Mouse (Mus musculus): Measurements from ENCODE around the gene Fbxw7. TPM values are rescaled to one million over a fixed set of nuclear protein-coding genes. Genes with fewer than 3 reads are reported as not detected.
A peak's percentile ranks its signal among the peaks of the same experiment; 100 is the strongest.

Fbxw7 gene
- polyA plus RNA-seq, 1 experiment = 25.0 TPM

DNA sequence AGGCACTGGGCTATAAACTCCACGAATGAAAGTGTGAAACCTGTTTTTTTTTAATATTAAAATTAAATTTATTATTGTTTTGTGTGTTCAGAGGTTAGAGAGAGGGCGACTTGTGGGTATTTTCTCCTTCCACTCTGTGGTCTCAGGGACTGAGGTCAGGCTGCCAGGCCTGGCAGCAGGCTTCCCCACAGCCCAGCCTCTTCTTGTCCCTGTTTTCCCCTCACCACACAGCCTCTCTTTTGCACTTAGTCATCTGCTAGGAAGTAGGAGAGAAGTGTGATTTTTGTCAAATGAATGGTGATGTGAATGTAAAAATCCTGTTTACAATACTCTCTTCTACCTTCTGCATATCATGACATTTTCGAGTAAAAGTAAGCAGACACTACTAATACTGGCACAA is 7.2 kb upstream of the Fbxw7 start:
- TF ChIP-seq CTCF (IDR thresholded peaks at IDR 0.05; ENCODE audit: borderline replicate concordance, extremely low read depth, insufficient read depth, insufficient read length) (no peak), POLR2A (IDR thresholded peaks at IDR 0.05; ENCODE audit: borderline replicate concordance, extremely low read depth, insufficient read depth, insufficient read length, poor library complexity, severe bottlenecking) (no peak)
- no peak for DNase-seq (ENCODE audit: low read depth)

DNA sequence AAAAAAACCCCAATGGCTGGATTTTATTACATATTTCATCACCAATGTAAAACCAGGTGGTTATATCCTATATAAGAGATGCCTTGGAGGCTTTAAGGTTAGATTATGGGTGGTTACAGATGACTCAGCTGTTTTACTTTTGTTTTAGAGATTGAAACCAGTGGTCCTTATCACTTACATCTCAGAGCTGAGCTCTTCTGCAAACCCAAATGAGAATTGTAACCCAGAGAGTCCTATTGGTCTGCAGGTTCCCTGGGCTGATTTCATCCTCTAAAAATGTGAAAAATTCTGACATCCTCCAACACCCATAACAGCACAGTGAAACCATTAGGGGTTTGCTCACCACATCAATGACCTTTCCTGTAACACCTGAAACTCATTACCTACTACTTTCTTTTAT is 6.2 kb upstream of the Fbxw7 start:
- no peak for TF ChIP-seq POLR2A (IDR thresholded peaks at IDR 0.05; ENCODE audit: borderline replicate concordance, extremely low read depth, insufficient read depth, insufficient read length, poor library complexity, severe bottlenecking)
- TF ChIP-seq CTCF (IDR thresholded peaks at IDR 0.05; ENCODE audit: borderline replicate concordance, extremely low read depth, insufficient read depth, insufficient read length) = no peak
- DNase-seq (ENCODE audit: low read depth) = no peak

DNA sequence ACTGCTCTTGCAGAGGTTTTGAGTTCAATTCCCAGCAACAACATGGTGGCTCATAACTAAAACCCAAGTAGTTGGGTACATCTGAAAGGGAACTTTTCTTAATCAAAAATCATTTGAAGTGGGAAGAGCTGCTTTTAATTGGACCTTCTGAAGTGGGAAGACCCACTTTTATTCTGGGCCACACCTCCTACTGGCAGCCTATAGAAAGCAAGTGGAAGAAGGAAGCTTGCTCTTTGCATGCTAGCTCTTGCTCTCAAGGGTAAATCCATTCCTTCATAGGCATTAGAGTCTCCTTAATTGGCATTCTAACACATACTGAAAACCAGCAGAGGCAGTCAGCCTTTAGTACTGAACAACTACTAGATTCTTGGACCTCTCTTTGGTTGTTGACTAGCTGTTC is 4.3 kb upstream of the Fbxw7 start:
- DNase-seq (ENCODE audit: low read depth) = no peak

DNA sequence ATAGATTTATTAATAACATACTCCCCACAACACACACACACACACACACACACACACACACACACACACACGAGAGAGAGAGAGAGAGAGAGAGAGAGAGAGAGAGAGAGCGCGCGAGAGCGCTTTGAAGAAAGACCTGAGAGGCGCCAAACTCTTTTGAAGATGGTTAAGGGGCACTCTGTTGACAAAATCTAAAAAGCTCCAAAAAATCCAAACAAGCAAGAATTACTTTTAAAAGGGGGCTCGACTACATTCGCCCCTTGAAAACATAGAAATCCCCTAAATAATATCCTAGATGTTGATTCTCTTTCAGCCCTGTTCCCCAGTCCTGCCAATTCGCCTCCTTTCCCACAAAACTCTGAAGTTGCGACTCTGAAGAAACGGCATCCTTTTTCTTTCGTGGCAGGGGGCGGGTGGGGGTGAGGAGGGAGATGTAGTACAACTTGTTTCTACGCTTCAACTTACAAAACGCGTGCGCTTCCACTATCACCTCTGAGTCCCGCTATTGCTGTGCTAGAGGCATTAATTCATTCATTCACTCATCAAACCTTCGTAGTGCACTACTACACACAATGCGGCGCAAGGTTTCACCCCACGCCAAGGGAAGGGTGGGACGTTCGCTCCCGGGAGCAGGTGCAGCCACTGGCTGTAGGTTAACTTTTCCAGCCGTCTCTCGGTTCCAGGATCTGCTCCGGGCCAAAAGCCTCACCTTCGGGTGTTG is 1.5 kb upstream of the Fbxw7 start:
- no peak for DNase-seq (ENCODE audit: low read depth)
- no peak for TF ChIP-seq POLR2A (IDR thresholded peaks at IDR 0.05; ENCODE audit: borderline replicate concordance, extremely low read depth, insufficient read depth, insufficient read length, poor library complexity, severe bottlenecking)

More for the DNA sequence above, 4.3 kb upstream of the Fbxw7 start:
- TF ChIP-seq POLR2A (IDR thresholded peaks at IDR 0.05; ENCODE audit: borderline replicate concordance, extremely low read depth, insufficient read depth, insufficient read length, poor library complexity, severe bottlenecking) (no peak), CTCF (IDR thresholded peaks at IDR 0.05; ENCODE audit: borderline replicate concordance, extremely low read depth, insufficient read depth, insufficient read length) (no peak)

DNA sequence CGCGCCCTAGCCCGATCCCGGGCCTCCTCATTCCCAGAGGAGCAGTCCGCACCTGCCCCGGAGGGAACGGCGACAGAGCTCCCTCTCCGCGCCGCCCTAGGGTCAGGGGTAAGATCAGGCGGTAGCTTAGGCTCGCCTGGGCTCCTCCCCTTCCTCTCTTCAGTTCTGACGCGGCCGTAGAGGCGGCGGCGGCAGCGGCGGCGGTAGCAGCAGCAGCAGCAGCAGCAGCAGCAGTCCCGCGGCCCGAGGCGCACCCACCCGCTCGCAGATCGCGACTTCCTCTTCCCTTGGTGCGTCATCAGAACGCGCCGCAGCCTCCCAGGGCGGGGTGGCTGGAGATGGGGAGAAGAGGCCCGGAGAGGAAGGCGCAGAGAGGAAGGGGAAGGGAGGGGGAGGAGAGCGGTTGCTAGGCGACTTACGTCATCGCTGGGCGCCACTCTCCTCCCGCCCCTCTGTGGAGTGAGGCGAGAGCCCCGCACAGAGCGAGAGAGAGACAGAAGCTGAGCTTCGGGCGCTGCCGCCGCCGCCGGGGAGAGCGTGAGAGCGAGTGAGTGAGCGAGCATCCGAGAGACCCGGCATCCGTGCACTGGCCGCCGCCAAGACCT is 809 bp upstream of the Fbxw7 start:
- TF ChIP-seq CTCF (IDR thresholded peaks at IDR 0.05; ENCODE audit: borderline replicate concordance, extremely low read depth, insufficient read depth, insufficient read length) (no peak), POLR2A (IDR thresholded peaks at IDR 0.05; ENCODE audit: borderline replicate concordance, extremely low read depth, insufficient read depth, insufficient read length, poor library complexity, severe bottlenecking) (peak; percentile 30)
- peak; percentile 100 for DNase-seq (ENCODE audit: low read depth)

DNA sequence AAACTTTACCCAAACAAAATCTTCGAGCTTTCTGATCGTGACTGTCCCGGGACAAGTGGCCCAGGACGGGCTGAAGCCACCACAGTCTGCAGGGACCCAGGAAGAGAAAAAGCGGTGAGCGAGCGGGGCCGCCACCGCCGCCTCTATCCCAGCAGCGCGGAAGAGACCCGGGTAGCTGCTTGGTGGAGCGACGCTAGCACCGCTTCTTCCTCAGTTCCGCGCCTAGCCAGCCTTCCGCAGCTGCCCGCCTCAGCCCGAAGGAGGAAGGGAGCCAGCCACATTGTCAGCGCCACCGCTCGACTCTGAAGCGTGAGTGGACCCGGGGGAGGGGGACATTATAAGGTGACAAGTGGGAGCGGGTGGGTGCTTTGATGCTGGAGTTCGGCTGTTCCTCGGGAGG is 393 bp downstream of the Fbxw7 start:
- TF ChIP-seq POLR2A (IDR thresholded peaks at IDR 0.05; ENCODE audit: borderline replicate concordance, extremely low read depth, insufficient read depth, insufficient read length, poor library complexity, severe bottlenecking) (no peak), CTCF (IDR thresholded peaks at IDR 0.05; ENCODE audit: borderline replicate concordance, extremely low read depth, insufficient read depth, insufficient read length) (no peak)
- peak; percentile 56 for DNase-seq (ENCODE audit: low read depth)

DNA sequence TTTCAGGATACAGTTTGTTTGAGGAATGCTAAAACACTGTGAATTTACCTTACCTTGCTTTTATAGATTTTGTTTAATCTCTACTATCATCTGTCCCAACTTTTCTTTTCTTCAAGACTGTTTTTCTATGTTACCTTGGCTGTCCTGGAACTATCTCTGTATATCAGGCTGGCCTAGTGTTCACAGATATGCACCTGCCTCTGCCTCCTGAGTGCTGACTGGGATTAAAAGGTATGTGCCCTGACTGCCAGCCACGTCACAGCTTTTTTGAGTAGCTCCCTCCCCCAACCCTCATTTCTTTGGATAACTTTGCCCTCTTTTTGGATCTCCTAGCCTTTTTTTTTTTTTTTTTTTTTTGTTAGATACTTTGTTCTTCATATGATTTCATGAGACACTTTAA is 1.9 kb downstream of the Fbxw7 start:
- no peak for TF ChIP-seq CTCF (IDR thresholded peaks at IDR 0.05; ENCODE audit: borderline replicate concordance, extremely low read depth, insufficient read depth, insufficient read length)
- TF ChIP-seq POLR2A (IDR thresholded peaks at IDR 0.05; ENCODE audit: borderline replicate concordance, extremely low read depth, insufficient read depth, insufficient read length, poor library complexity, severe bottlenecking) = no peak

DNA sequence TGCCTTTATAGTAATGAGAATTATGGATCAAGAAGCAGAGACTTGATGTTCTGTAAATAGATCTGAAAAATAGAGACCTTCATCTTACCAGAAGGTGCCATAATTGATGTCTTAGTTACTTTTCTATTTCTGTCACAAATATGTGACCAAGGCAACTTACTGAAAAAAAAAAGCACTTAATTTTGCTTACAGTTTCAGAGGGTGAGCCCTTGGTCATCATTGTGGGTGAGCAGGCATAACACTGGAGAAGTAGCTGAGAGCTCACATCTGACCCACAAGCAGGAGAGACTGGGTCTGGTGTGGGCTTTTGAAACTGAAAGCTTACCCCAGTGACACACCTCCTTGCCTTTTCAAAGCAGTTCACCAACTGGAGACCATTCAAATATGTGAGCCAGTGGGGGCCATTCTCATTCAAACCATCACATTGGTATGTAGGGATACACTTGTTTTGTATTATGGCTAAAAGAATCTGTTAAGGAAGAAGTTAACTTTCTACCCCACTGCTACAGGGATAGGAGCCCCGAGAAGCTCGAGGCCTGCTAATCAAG is 5.7 kb downstream of the Fbxw7 start:
- DNase-seq (ENCODE audit: low read depth) = no peak
- TF ChIP-seq POLR2A (IDR thresholded peaks at IDR 0.05; ENCODE audit: borderline replicate concordance, extremely low read depth, insufficient read depth, insufficient read length, poor library complexity, severe bottlenecking) = no peak
- TF ChIP-seq CTCF (IDR thresholded peaks at IDR 0.05; ENCODE audit: borderline replicate concordance, extremely low read depth, insufficient read depth, insufficient read length) = no peak

More for the DNA sequence above, 1.9 kb downstream of the Fbxw7 start:
- DNase-seq (ENCODE audit: low read depth) = no peak

DNA sequence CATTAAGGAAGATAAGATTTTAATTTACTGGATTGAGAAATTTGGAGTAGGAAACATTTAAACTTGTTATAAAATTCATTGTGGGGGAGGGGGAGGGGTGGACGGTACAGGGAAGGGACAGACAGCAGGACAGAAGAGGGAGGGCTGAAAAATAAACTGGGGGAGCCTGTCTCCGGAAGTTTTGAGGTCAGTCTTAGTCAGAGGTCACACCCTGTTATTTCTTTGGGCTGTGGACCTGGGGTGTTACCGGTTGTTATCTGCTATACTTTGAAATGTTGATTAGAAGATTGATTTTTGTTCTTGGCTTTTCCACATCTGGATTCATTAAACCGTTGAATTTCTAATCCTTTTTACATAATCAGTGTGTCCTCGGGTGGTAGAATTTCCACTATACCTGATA is 10.9 kb downstream of the Fbxw7 start:
- TF ChIP-seq POLR2A (IDR thresholded peaks at IDR 0.05; ENCODE audit: borderline replicate concordance, extremely low read depth, insufficient read depth, insufficient read length, poor library complexity, severe bottlenecking) (no peak), CTCF (IDR thresholded peaks at IDR 0.05; ENCODE audit: borderline replicate concordance, extremely low read depth, insufficient read depth, insufficient read length) (no peak)
- DNase-seq (ENCODE audit: low read depth) = no peak

DNA sequence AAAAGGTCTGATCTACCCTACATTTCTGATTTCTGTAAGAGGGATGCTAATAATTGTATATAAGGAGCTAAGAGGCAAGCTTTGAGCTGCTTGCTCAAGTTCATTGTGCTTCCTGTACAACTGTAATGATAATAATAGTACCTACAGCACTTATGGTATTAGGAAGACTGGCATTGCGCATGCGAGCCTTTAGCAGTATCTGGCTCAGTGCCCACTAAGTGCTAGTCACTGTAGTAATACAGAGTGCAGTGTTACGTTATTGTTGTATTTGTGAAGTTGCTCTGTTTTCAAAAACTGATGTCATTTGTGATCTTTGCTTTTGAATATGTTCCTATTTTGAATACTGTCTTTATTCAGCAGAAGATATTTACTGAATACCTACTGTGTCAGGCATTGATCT is 11.3 kb downstream of the Fbxw7 start:
- TF ChIP-seq CTCF (IDR thresholded peaks at IDR 0.05; ENCODE audit: borderline replicate concordance, extremely low read depth, insufficient read depth, insufficient read length) = no peak
- DNase-seq (ENCODE audit: low read depth) = peak; percentile 27

DNA sequence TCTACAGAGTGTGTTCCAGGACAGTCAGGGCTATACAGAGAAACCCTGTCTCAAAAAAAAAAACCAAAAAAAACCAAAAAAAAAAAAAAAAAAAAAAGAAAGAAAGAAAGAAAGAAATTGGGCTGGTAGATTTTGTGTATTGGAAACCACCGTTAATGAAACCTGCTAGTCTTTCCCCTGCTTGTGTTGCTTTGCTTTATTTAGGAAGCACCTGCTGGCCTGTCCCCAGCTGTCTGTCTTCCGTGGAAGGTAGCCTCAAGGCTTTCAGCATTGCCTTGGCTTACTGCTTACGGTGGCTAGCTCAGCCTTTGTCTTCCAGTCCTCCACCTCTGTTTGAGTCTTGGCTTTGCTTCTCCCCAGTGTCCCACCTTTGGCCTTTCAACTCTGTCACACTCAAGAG is 11.9 kb downstream of the Fbxw7 start:
- no peak for DNase-seq (ENCODE audit: low read depth)
- no peak for TF ChIP-seq CTCF (IDR thresholded peaks at IDR 0.05; ENCODE audit: borderline replicate concordance, extremely low read depth, insufficient read depth, insufficient read length)
- TF ChIP-seq POLR2A (IDR thresholded peaks at IDR 0.05; ENCODE audit: borderline replicate concordance, extremely low read depth, insufficient read depth, insufficient read length, poor library complexity, severe bottlenecking) = no peak

DNA sequence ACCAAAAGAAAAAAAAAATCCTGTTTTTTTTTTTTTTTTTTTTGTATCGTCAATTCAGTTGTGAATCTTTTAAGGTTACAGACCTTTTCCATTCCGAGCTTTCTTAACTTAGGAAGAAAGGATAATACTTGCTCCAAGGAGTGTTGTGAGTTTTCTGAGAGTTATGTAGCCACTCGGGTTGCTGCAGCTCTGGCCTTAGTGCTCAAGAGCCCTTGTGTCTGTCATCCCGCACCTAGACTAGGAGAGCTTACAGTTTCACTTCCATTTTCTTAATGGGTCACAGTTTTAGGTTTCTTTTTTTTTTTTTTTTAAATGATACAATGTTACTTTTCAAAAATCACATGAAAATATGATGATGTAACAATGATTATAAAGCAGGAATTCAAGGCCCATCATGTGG is 12.5 kb downstream of the Fbxw7 start:
- DNase-seq (ENCODE audit: low read depth) = no peak
- TF ChIP-seq CTCF (IDR thresholded peaks at IDR 0.05; ENCODE audit: borderline replicate concordance, extremely low read depth, insufficient read depth, insufficient read length) (no peak), POLR2A (IDR thresholded peaks at IDR 0.05; ENCODE audit: borderline replicate concordance, extremely low read depth, insufficient read depth, insufficient read length, poor library complexity, severe bottlenecking) (no peak)
